Mouse (Mus musculus): ENCODE measurements around the gene Cipc.

The Cipc gene

DNA sequence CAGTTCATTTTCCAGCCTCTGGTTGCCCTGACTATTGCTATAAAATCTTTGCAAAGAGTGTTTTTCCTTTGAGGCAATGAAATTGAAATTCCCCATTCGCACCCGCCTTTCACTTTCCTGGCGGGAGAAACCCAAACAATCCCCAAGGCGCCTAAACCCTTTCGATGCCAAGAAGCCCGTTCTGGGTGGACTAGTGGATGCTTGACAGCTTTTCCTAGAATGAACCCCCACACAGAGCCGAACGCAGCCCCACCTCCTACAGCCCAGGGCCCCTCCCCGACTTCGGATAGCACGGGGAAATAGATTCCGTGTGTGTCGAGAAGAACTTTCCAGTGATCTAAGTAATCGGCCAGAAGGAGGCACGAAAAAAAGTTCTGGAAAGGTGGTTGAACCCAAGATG is 42.5 kb downstream of the Cipc start:
- DNase-seq (ENCODE audit: low spot score in 2 of 2) = no peak

DNA sequence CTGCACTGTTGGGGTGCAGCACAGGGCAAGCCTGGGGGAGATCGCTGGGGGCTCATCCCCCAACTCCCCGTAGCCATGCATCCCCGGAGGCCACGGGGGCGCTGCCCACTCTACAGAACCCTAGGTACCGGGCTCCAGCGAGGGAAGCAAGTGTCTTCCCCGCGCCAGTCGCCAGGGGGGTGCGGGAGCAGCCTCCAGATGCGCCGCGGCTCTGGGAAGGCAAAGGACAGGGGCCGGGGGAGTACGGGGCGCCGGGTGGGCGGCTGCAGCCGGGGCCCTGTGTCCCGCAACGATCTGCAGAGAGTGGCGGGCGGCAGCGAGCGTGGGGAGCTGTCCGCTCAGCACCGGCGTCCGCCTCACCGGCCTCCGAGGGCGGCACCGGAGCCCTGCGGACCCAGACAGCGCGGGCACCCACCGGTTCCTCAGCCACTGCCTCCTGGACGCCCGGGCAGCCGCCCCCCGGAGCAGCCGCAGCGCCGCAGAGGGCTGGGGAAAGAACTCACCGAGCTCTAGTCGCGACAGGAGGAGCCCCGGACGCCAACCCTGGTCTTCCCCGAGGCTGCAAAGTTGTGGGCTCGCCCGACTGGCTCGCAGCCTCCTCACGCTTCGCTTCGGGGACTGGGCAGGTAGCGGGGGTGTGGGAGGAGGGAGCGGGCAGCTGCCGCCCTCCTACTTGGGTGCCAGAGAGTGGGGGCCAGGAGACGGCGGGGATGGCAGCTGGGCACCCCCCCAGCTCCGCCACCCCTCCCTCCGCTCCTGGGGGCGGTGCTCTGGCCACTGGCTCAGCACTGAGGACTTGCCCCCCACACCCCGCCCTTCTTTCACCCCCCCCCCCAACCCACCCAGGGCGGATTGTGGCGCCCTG is 43.3 kb downstream of the Cipc start, which contains the start of gene Zdhhc22:
TSS of gene Zdhhc22 (minus strand) at position 541 of the 865 bp plus-strand sequence.
- DNase-seq (ENCODE audit: low spot score in 2 of 2) = no peak

DNA sequence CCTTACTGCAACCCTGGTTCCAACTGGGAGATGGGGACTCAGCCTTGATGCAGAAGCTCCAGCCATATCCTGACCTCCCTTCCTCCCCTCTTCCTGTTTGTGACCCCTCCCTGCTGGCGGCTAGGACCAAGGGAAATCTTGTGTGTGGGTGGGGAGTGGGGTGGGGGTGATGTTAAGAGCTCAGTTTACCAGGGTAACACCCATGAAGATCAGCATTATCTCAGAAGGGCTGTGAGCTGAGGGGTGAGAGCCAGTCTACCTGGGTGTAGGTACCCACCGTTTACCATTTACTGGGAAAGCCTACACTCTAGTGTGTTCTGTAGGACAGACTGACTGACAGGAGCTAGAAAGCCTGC is 43.9 kb downstream of the Cipc start:
- DNase-seq (ENCODE audit: low spot score in 2 of 2) = no peak

DNA sequence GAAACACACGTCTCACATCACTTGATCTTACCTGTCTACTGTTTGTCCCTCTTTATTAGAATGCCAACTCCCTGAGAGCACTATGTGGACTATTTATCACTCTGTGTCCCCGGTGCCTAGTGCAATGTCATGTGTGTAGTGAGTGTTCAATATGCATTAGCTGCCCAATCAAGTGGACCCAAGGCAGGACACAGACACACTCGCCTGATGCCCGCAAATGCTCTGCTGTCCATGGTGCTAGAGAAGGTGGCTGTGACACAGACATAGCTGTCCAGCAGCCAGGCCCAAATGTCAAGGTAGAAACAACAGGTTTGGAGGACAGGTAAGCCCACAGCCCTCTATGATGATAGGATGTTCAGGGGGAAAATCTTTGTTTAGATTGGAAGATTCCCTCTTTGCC is 47.3 kb downstream of the Cipc start:
- no peak for DNase-seq (ENCODE audit: low spot score in 2 of 2)

DNA sequence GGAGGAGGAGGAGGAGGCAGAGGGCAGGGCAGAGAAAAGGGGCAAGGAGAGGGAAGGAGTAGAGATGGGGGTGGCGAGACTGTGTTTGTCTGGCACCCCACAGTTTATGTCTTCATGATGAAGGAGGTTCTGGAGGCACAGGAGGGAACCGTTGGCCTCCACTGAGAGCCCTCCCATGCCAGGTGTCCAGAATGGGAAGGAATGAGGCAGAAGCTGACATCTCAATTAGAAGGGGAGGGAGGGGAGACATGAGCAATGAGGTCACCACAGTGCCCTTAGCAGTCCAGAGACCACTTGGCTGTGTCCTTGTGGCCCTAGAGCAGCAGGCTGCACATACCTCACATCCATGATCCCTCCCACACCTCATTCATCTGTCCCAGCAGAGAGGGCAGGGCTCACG is 47.9 kb downstream of the Cipc start:
- no peak for DNase-seq (ENCODE audit: low spot score in 2 of 2)

DNA sequence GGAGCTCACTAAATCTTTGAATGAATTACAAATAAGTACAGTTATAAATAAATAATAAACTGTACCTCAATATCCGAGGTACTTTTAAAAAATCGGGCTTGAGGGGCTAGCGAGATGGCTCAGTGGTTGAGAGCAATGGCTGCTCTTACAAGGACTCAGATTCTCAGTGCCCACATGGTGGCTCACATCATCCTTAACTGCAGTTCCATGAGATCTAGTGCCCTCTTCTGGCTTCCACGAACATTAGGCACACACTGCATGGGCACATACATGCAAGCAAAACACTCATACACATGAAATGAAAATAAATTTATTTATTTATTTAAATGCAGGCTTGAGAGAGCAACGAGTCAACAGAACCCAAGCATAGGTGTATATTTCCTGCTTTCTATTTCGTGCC is 49.1 kb downstream of the Cipc start:
- no peak for DNase-seq (ENCODE audit: low spot score in 2 of 2)

DNA sequence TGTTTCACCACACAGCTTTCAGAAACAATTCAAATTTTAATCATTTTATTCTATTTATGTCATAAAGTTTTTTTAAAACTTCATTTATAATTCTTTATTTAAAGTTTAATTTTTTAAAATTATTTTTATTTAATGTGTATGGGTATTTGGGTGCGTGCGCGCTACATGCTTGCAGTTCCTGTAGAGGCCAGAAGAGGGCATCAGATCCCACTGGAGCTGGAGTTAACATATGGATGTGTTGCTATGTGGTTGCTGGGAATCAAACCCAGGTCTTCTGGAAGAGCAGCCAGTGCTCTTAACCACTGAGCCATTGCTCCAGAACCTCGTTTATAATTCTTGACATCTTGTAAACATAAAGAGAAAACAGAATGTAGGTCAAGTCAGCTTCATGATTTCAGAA is 51.9 kb downstream of the Cipc start:
- DNase-seq (ENCODE audit: low spot score in 2 of 2) = no peak

DNA sequence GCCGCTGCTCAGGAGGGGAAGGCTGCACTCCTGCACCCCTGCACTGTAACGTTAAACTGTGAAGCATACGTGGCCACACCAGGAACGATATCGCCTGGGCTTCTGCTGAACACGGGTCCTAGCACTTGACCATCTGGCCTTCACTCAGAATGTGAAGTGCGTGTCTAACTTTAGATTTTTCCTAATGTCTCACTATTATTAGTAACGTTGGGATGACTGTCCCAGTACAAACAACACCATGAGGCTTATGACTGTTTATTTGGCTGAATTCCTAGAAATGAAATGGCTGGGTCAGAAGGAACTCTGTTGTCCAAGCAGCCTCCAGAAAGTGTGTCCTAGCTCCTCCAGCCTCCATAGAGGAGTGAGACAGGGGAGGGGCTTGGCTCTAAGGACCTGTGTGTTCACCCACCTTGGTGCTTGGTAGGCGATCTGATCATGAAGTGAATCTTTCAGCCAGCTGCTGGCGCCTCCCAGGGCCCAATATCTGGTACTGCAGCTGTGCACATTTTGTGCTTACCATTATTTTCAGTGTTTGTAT is 52.5 kb downstream of the Cipc start:
- no peak for DNase-seq (ENCODE audit: low spot score in 2 of 2)

DNA sequence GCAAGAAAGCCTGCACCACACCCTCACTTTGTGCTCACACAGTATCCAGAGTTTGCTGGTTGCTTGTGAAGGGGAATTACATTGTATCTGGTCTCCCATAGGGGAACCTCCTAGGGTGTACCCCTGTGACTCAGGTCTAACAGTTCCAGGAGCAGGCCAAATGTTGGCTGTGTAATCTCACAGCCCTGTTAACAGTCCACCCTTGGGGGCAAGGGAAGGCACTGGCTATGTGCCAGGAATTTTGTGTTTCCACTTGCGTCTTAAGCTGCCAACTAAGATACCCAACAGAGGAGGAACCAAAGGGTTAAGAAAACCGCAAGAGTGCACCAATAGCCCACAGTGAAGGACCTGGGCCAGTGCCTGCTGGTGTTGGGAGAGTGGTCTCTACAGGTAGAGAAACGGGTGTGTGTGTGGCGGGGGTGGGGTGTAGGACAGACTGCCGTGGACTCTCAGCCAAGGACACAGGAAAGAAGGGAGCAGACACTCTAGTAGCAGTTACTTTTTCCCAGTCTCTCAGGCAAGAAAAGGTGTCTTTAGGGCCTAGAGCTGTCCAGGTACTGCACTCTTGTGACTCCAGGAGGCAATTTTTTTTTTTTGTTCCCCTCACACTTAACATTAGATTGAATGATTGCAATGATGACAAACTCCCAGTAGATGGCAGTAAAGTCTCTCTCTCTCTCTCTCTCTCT is 53.5 kb downstream of the Cipc start:
- no peak for DNase-seq (ENCODE audit: low spot score in 2 of 2)

DNA sequence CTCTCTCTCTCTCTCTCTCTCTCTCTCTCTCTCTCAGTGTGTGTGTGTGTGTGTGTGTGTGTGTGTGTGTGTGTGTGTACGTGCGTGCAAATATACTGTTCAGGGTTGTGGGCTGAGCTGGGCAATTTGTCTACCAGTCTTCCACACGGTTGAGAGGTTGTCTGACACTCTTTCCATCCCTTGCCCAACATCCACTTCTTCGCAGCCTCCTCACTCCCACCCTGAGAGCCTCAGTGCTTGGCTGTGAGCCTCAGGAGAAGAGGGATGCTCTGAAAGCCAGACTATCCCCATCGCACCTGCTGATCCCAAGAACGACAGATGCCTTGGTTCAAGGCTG is 54.0 kb downstream of the Cipc start:
- no peak for DNase-seq (ENCODE audit: low spot score in 2 of 2)

DNA sequence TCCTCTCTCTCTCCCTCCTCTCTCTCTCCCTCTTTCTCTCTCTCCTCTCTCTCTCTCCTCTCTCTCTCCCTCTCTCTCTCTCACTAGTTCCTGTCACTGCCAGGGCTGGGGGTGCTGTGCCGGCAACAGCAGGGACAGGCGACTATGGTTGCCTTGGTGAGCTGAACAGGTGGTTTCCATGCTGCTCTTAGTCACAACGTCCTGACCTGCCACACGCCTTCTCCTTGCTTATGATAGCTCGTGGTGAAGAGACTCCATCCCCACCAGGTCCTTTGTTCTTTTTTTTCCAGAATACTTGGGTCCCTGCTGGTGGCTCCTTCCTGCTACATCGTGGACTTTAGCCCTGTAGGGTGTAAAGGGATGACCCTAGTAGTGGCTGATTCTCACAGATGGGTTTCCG is 55.4 kb downstream of the Cipc start:
- DNase-seq (ENCODE audit: low spot score in 2 of 2) = no peak

DNA sequence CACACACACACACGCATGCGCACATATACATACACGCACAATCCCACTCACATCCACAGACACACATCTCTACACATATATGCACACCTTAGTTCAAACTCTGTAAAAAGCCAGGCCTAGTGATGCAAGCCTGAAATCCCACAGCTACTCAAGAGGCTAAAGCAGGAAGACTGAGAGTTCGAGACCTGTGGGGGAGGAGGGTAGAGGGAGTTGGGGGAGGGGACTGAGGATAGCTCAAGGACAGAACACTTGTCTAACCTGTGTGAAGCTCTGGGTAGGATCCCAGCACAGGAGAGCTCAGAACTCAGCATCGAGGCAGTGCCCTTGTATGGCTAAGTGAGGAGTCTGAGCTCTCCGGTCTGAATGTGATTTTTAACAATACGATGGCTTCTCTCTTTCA is 56.0 kb downstream of the Cipc start:
- DNase-seq (ENCODE audit: low spot score in 2 of 2) = no peak

DNA sequence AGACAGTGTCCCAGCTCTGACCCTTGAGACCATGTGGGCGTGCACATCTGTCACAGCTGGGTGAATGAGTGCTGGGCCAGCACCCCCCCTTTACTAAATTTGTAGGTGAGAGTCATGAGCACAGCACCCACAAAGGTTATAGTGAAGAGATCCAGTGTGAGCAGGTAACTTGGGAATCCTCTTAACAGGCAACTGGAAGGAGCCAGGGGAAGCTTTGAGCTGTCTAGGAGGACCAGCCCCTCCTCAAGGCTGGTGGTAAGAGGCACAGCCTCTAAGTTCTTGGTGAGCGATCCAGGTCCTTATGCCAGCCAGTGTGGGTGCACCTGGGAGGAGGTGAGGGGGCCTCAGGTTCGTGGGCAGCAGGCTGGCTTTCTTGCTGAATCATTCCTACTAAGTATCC is 56.8 kb downstream of the Cipc start:
- DNase-seq (ENCODE audit: low spot score in 2 of 2) = no peak

DNA sequence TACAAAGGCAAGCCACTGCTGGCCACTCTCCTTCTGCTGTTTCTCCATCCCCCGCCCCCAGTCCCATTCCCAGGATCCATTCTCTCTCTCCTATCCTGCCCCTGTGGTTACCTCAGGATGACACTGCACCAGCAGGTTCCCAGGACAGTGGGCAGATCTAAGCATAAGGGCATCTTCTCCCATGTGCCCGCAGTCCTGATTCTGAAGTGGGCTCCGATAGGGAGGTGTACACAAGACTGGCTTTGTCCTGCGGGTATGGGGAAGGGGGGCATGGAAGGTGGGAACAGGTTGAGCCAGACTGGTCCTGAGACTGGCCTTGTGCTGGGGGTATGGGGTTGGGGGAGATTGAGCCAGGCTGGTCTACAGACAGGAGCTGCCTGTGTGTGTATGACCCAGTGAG is 57.8 kb downstream of the Cipc start:
- no peak for DNase-seq (ENCODE audit: low spot score in 2 of 2)

Data from spleen, postnatal 36 days (tissue).